Mouse (Mus musculus): ENCODE results near the gene Ager.

DNA sequence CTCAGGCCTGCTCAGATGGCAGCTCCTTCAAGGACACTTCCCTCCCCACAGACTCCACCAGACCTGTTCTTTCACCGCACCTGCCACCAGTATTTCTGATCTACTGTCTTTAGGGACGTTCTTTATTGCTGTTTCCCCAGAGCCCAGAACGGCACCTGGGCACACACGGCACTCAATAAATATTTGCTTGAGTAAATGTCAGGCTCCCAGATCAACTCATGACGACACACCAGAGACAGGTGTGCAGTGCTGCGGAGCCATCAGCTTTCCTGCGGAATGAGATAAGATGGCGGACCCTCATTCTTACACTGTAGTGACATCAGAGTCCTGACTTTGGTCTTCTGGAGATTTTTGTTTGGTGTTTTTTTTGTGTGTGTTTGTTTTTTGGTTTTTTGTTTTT lies 23.3 kb downstream of the Ager start:
- TF ChIP-seq MAX (IDR thresholded peaks at IDR 0.05; ENCODE audit: low read depth) = no peak
- TF ChIP-seq POLR2A (IDR thresholded peaks at IDR 0.05; ENCODE audit: insufficient read length, low read depth) = no peak
- TF ChIP-seq USF1 (IDR thresholded peaks at IDR 0.05; ENCODE audit: low read depth) = no peak
- TF ChIP-seq POLR2AphosphoS2 (IDR thresholded peaks at IDR 0.05; ENCODE audit: insufficient read length, low read depth) = no peak
- no peak for TF ChIP-seq MYOD1 (IDR thresholded peaks at IDR 0.05; ENCODE audit: control insufficient read depth in 1 of 3, insufficient read length in 2 of 3, low read depth in 2 of 3)
- TF ChIP-seq CEBPB (IDR thresholded peaks at IDR 0.05; ENCODE audit: insufficient read depth, poor library complexity, severe bottlenecking) = no peak
- TF ChIP-seq TCF12 (IDR thresholded peaks at IDR 0.05; ENCODE audit: insufficient read depth, poor library complexity, severe bottlenecking) = no peak
- TF ChIP-seq MYOG (IDR thresholded peaks at IDR 0.05; ENCODE audit: control insufficient read depth in 1 of 3, insufficient read depth in 1 of 3, insufficient read length in 2 of 3, low read depth in 2 of 3) = no peak
- no peak for TF ChIP-seq REST (IDR thresholded peaks at IDR 0.05; ENCODE audit: insufficient read depth, insufficient read length)
- TF ChIP-seq TCF3 (IDR thresholded peaks at IDR 0.05; ENCODE audit: insufficient read length, low read depth) = no peak
